Mouse (Mus musculus) forebrain, postnatal 0 days (tissue): ENCODE results near the gene Cmbl. TPM values are rescaled to one million over a fixed set of nuclear protein-coding genes. Genes with fewer than 3 reads are reported as not detected.

Source experiments
- ATAC-seq: fragments of 200-750 bp; cut with Nextera tagmentation; 2 replicates; pipeline ENCODE4 v1.8.0; 2017; ENCODE audit warnings: mild to moderate bottlenecking, moderate library complexity
- DNase-seq: peaks from one replicate; pipeline ENCODE4 v3.0.0-alpha.2; 2015
- H3K27ac ChIP-seq: fragments of 300-500 bp; sonication (generic); 2 replicates; pipeline ENCODE4 v1.5.1; 2014; ENCODE audit warnings: low read depth, mild to moderate bottlenecking, antibody characterized with exemption, low read length, moderate library complexity, mixed read lengths
- H3K27me3 ChIP-seq: fragments of 300-500 bp; sonication (generic); 2 replicates; pipeline ENCODE4 v1.6.1; 2014; ENCODE audit warnings: mild to moderate bottlenecking, low read length, mixed read lengths; ENCODE audit not compliant: insufficient read depth
- H3K36me3 ChIP-seq: fragments of 300-500 bp; sonication (generic); 2 replicates; pipeline ENCODE4 v1.6.1; 2014; ENCODE audit warnings: mild to moderate bottlenecking, moderate library complexity; ENCODE audit not compliant: insufficient read depth
- H3K4me1 ChIP-seq: fragments of 300-500 bp; sonication (generic); 2 replicates; pipeline ENCODE4 v1.6.1; 2014; ENCODE audit warnings: antibody characterized with exemption; ENCODE audit not compliant: insufficient read depth
- H3K4me2 ChIP-seq: fragments of 300-500 bp; sonication (generic); 2 replicates; pipeline ENCODE4 v1.6.1; 2014; ENCODE audit warnings: low read depth, mild to moderate bottlenecking, moderate library complexity
- H3K4me3 ChIP-seq: fragments of 300-500 bp; sonication (generic); 2 replicates; pipeline ENCODE4 v1.5.1; 2014; ENCODE audit warnings: low read depth, low read length, mixed read lengths
- H3K9ac ChIP-seq: fragments of 300-500 bp; sonication (generic); 2 replicates; pipeline ENCODE4 v1.6.1; 2014; ENCODE audit warnings: mild to moderate bottlenecking
- H3K9me3 ChIP-seq: fragments of 300-500 bp; sonication (generic); 2 replicates; pipeline ENCODE4 v1.6.1; 2016; ENCODE audit warnings: low read length
- CTCF ChIP-seq: sonication (generic); IDR thresholded peaks from 2 replicates; pipeline ENCODE4 v1.5.1; 2016; ENCODE audit warnings: antibody characterized with exemption, control low read depth, low read depth
- WGBS: fragments of 180-500 bp; shearing (Covaris S2); extraction: QIAGEN DNeasy Blood & Tissue Kit; methylation state at CpG from one replicate; pipeline ENCODE4 v1.1.7; 2014; 5-methylcytosine and 5-hydroxymethylcytosine counted together
- polyA plus RNA-seq: library from polyadenylated mRNA; unstranded; fragments of >200 nt; fragmentation: Nextera tagmentation; extraction: Ambion mirVana; gene quantifications from 2 replicates; pipeline ENCODE4 v1.2.1, GENCODE M21; 2015
- total RNA-seq: library from RNA; depleted of rRNA; stranded (reverse); fragments of >200 nt; gene quantifications from 2 replicates; pipeline ENCODE4 v1.2.3, GENCODE M21; 2014

The Cmbl gene
- total and polyA plus RNA-seq, 2 experiments from 2014 or later = 19.9 to 27.2 TPM

- Histone ChIP-seq H3K9me3 (no peaks in the 10 kb centered on the region), H3K27ac (no peak overlapping the region), H3K27me3 (no peaks in the 10 kb centered on the region), H3K36me3 (no peaks in the 10 kb centered on the region), H3K4me2 (peak overlapping the region; percentile 50), H3K9ac (peak overlapping the region; percentile 74), H3K4me1 (peaks cover 18% of the 10 kb centered on the region; the same call in 1 of the 2 replicates), H3K4me3 (no peak overlapping the region)
- DNase-seq = no peak
- WGBS = 87% methylated on average over 13 of the region's 13 CpGs
- no peak for TF ChIP-seq CTCF
- no peak for ATAC-seq
These were observed 37.9 kb downstream of the Cmbl start for GRCm38 (mm10) chr15:31603113-31603512.

- Histone ChIP-seq H3K9ac (no peak overlapping the region), H3K9me3 (no peaks in the 10 kb centered on the region), H3K4me1 (0 out of 2 replicates have a peak, but pooled peaks cover 4% of the 10 kb centered on the region), H3K36me3 (no peaks in the 10 kb centered on the region), H3K4me2 (no peak overlapping the region), H3K27ac (no peak overlapping the region), H3K27me3 (no peaks in the 10 kb centered on the region), H3K4me3 (no peak overlapping the region)
- no peak for DNase-seq
- 65% methylated on average over 6 of the region's 6 CpGs for WGBS
- TF ChIP-seq CTCF = no peak
- no peak for ATAC-seq
These were observed 41.6 kb downstream of the Cmbl start for GRCm38 (mm10) chr15:31606821-31607220.

GRCm38 (mm10) chr15:31611027-31611426, 45.8 kb downstream of the Cmbl start:
- Histone ChIP-seq H3K4me1 (no peaks in the 10 kb centered on the region), H3K27me3 (no peaks in the 10 kb centered on the region), H3K9ac (no peak overlapping the region), H3K4me2 (no peak overlapping the region), H3K4me3 (no peak overlapping the region), H3K9me3 (no peaks in the 10 kb centered on the region), H3K27ac (no peak overlapping the region), H3K36me3 (no peaks in the 10 kb centered on the region; the same call in 1 of the 2 replicates)
- DNase-seq (peak; percentile 78), ATAC-seq (peak; percentile 89)
- 37% methylated on average over 3 of the region's 3 CpGs for WGBS
- peak; percentile 77 for TF ChIP-seq CTCF

- H3K9ac ChIP-seq = no peak overlapping the region
- no peaks in the 10 kb centered on the region for H3K27me3 ChIP-seq
- DNase-seq = no peak
- 90% methylated on average over 4 of the region's 4 CpGs for WGBS
- peaks cover 4% of the 10 kb centered on the region; the same call in 1 of the 2 replicates for H3K36me3 ChIP-seq
- no peak overlapping the region for H3K4me3 ChIP-seq
- no peaks in the 10 kb centered on the region for H3K9me3 ChIP-seq
- H3K4me2 ChIP-seq = no peak overlapping the region
- TF ChIP-seq CTCF = no peak
- ATAC-seq = no peak
- no peak overlapping the region for H3K27ac ChIP-seq
- H3K4me1 ChIP-seq = no peaks in the 10 kb centered on the region
These were observed 46.8 kb downstream of the Cmbl start for GRCm38 (mm10) chr15:31611976-31612375.

GRCm38 (mm10) chr15:31613826-31614453, 48.8 kb downstream of the Cmbl start:
- H3K36me3 ChIP-seq = peaks cover 13% of the 10 kb centered on the region
- WGBS = 73% methylated on average over 6 of the region's 6 CpGs
- H3K27ac ChIP-seq = no peak overlapping the region
- TF ChIP-seq CTCF = no peak
- no peaks in the 10 kb centered on the region for H3K27me3 ChIP-seq
- ATAC-seq (peak; percentile 66; the same call in 1 of the 2 replicates), DNase-seq (no peak)
- no peak overlapping the region for H3K4me3 ChIP-seq
- no peak overlapping the region for H3K9ac ChIP-seq
- no peaks in the 10 kb centered on the region for H3K4me1 ChIP-seq
- H3K9me3 ChIP-seq = no peaks in the 10 kb centered on the region
- H3K4me2 ChIP-seq = no peak overlapping the region

GRCm38 (mm10) chr15:31614666-31615065, 49.5 kb downstream of the Cmbl start:
- H3K9me3 ChIP-seq = no peaks in the 10 kb centered on the region
- no peak overlapping the region for H3K9ac ChIP-seq
- H3K27me3 ChIP-seq = no peaks in the 10 kb centered on the region
- H3K4me1 ChIP-seq = no peaks in the 10 kb centered on the region
- WGBS = 88% methylated on average over 2 of the region's 2 CpGs
- peaks cover 20% of the 10 kb centered on the region for H3K36me3 ChIP-seq
- TF ChIP-seq CTCF = no peak
- no peak overlapping the region for H3K4me2 ChIP-seq
- DNase-seq (no peak), ATAC-seq (no peak)
- H3K4me3 ChIP-seq = no peak overlapping the region
- no peak overlapping the region for H3K27ac ChIP-seq

GRCm38 (mm10) chr15:31617261-31617660, 52.1 kb downstream of the Cmbl start:
- WGBS = 94% methylated on average over 9 of the region's 9 CpGs
- Histone ChIP-seq H3K4me2 (no peak overlapping the region), H3K27ac (no peak overlapping the region), H3K9ac (no peak overlapping the region), H3K27me3 (no peaks in the 10 kb centered on the region), H3K36me3 (peaks cover 20% of the 10 kb centered on the region), H3K4me3 (no peak overlapping the region), H3K9me3 (no peaks in the 10 kb centered on the region), H3K4me1 (no peaks in the 10 kb centered on the region)
- ATAC-seq (no peak), DNase-seq (no peak)
- TF ChIP-seq CTCF = no peak
